Mouse (Mus musculus): ENCODE measurements around the gene Rnf213. TPM values are rescaled to one million over a fixed set of nuclear protein-coding genes. Genes with fewer than 3 reads are reported as not detected.
A peak's percentile ranks its signal among the peaks of the same experiment; 100 is the strongest.

Rnf213 gene
- polyA plus RNA-seq, 1 experiment from 2014 or later, result 1.5 TPM

DNA sequence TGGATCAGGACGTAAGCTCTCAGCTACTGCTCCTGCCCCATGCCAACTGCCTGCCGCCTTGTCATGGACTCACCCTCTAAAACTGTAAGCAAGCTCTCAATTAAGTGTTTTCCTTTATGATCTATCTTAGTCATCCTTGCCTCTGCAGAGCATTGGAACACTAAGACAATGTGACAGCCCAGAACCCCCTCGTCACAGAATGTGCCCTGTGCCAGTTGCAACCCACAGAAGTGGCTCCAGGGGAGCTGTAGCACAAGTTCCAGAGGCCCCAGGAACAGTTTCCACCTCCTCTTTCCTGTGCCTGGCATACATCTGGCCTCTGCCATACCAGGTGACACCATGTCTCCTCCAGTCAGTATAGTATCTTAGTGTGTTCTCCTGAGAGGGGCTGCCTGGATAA is 130.5 kb downstream of the Rnf213 start:
- 90% methylated on average over 3 of the region's 3 CpGs for WGBS
- Histone ChIP-seq H3K4me3 (no peak overlapping the region), H3K9me3 (replicated peaks) (no peaks in the 10 kb centered on the region), H3K36me3 (no peaks in the 10 kb centered on the region), H3K4me2 (replicated peaks) (no peak overlapping the region), H3K4me1 (peaks cover 4% of the 10 kb centered on the region), H3K27ac (no peak overlapping the region), H3K27me3 (no peaks in the 10 kb centered on the region), H3K9ac (no peak overlapping the region)
- no peak for ATAC-seq (ENCODE audit: low FRiP score)

DNA sequence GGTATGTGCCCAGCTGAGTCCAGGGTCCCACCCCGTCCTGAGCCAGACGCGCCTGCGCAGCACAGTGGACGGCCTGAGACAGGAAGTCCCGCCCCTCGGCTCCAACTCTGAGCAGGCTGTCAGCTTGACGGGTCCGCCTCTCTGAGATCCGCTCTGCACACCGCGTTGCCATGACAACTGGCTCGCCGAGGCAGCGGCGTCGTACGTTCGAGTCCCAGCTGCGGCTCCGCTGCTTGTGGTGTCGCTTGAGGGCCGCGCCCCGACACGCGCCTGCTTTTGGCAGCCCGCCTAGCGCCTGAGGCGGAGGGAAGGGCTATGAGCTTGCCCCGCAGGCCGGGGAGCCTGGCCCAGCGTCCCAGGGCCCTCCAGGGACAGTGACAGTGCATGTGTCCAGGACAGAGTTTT is 131.6 kb downstream of the Rnf213 start:
- peak overlapping the region; percentile 59 for H3K4me2 ChIP-seq (replicated peaks)
- H3K9me3 ChIP-seq (replicated peaks), result no peaks in the 10 kb centered on the region
- 2% methylated on average over 32 of the region's 33 CpGs for WGBS
- H3K27ac ChIP-seq, result no peak overlapping the region
- no peaks in the 10 kb centered on the region for H3K27me3 ChIP-seq
- ATAC-seq (ENCODE audit: low FRiP score), result peak; percentile 92
- peaks cover 4% of the 10 kb centered on the region for H3K4me1 ChIP-seq
- peak overlapping the region; percentile 32 for H3K4me3 ChIP-seq
- H3K36me3 ChIP-seq, result no peaks in the 10 kb centered on the region
- H3K9ac ChIP-seq, result no peak overlapping the region

DNA sequence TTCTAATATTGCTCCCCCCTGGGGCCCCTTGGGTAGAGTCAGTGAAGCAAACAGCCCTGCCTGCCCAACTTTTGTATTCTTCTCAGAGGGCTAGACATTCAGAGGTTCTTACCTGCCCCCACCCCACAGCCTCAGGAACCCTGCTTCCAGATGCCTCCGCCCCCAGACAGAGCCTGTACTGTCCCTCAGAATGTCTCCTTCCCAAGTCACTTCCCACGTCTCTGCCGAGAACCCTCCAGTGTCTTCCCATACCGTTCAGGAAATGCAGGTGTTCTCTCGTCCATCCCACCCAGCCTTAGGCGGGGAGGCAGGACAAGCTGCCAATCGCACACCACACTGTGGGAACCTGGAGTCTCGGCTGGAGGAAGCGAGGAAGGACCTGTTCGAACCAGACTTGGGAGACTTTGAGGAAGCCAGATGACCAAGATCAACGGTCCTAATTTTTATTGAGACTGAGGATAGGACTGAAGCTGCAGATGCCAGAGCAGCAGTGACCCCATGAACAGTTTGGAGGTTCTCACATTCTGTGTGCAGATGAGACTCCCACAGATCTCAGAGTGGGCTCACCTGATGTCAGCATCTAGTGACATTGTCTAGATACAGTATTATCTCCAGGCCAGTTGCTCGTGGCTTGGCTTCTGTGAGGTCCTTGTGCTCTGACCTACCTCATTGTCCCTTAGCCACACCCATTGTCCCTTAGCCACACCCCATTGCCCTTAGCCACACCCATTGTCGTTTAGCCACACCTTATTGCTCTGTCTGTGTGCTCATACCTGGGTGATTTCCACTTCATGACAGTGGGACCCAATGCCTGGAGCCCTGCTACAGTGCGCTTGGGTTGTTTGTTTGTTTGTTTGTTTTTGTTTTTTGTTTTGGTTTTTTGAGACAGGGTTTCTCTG is 133.4 kb downstream of the Rnf213 start:
- H3K4me2 ChIP-seq (replicated peaks), result no peak overlapping the region
- 82% methylated on average over 14 of the region's 14 CpGs for WGBS
- peaks cover 4% of the 10 kb centered on the region for H3K4me1 ChIP-seq
- H3K27ac ChIP-seq, result no peak overlapping the region
- H3K36me3 ChIP-seq, result no peaks in the 10 kb centered on the region
- H3K9me3 ChIP-seq (replicated peaks), result no peaks in the 10 kb centered on the region
- no peak overlapping the region for H3K4me3 ChIP-seq
- ATAC-seq (ENCODE audit: low FRiP score), result no peak
- H3K9ac ChIP-seq, result no peak overlapping the region
- H3K27me3 ChIP-seq, result no peaks in the 10 kb centered on the region

- Histone ChIP-seq H3K27ac (no peak overlapping the region), H3K4me3 (no peak overlapping the region), H3K9me3 (replicated peaks) (no peaks in the 10 kb centered on the region), H3K9ac (no peak overlapping the region), H3K4me1 (peaks cover 6% of the 10 kb centered on the region), H3K36me3 (no peaks in the 10 kb centered on the region), H3K27me3 (0 out of 2 replicates have a peak, but pooled peaks cover 5% of the 10 kb centered on the region), H3K4me2 (replicated peaks) (no peak overlapping the region)
- WGBS, result 67% methylated on average over 11 of the region's 11 CpGs
- ATAC-seq (ENCODE audit: low FRiP score), result no peak
Observed at GRCm38 (mm10) chr11:119528930-119529329, 136.0 kb downstream of the Rnf213 start.

DNA sequence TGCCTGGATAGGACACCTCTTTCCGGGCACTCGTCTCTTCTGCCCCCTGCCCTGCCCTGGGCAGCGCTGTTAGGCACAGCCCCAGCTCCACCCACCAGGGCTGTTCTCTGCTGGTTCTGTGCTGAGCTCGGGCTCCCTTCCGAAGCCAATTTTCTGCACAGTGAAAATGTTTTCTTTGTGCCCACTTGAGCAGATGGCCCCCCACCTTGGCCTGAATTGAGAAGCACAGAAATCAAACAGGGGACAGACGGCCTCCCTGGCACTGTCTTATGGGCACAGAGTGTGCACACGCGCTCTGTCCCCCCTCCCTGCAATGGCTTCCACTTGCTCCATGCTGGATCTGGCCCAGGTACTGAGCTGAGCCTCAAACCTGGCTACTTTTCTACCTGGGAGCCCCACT is 139.6 kb downstream of the Rnf213 start:
- no peaks in the 10 kb centered on the region for H3K36me3 ChIP-seq
- H3K9me3 ChIP-seq (replicated peaks), result no peaks in the 10 kb centered on the region
- H3K27me3 ChIP-seq, result 0 out of 2 replicates have a peak, but pooled peaks cover 5% of the 10 kb centered on the region
- no peak overlapping the region for H3K27ac ChIP-seq
- no peak overlapping the region for H3K9ac ChIP-seq
- WGBS, result 66% methylated on average over 8 of the region's 8 CpGs
- ATAC-seq (ENCODE audit: low FRiP score), result no peak
- no peak overlapping the region for H3K4me2 ChIP-seq (replicated peaks)
- H3K4me3 ChIP-seq, result no peak overlapping the region
- 0 out of 2 replicates have a peak, but pooled peaks cover 2% of the 10 kb centered on the region for H3K4me1 ChIP-seq

GRCm38 (mm10) chr11:119533745-119534144 is 140.8 kb downstream of the Rnf213 start:
- Histone ChIP-seq H3K4me2 (replicated peaks) (no peak overlapping the region), H3K9ac (no peak overlapping the region), H3K27ac (no peak overlapping the region), H3K36me3 (no peaks in the 10 kb centered on the region), H3K4me1 (0 out of 2 replicates have a peak, but pooled peaks cover 2% of the 10 kb centered on the region), H3K27me3 (0 out of 2 replicates have a peak, but pooled peaks cover 5% of the 10 kb centered on the region), H3K9me3 (replicated peaks) (no peaks in the 10 kb centered on the region), H3K4me3 (no peak overlapping the region)
- WGBS, result 70% methylated on average over 7 of the region's 7 CpGs
- ATAC-seq (ENCODE audit: low FRiP score), result no peak

MicroRNA genes within 50 kb of the gene (microRNA counts, 519-probe panel; counts per million panel counts)
- microRNA mmu-miR-1932, result 470 counts per million, percentile 58 among the panel's probes with 10 or more counts

Small RNA genes within 50 kb of the gene (microRNA-seq; reads per million reads assigned to microRNA genes)
- gene Mir1932, result not detected

Other genes starting within 250 kb of the Rnf213 start
- gene Tbc1d16, start 164.6 kb upstream of the Rnf213 start, polyA plus RNA-seq (2016; fragmentation: Nextera tagmentation; extraction: Ambion mirVana), result 34.7 and 36.7 TPM in 2 replicates
- 19.1 and 20.5 TPM in 2 replicates for gene Ccdc40, start 164.5 kb upstream of the Rnf213 start, polyA plus RNA-seq (2016; fragmentation: Nextera tagmentation; extraction: Ambion mirVana)
- 49.3 and 52.4 TPM in 2 replicates for gene Gaa, start 125.2 kb upstream of the Rnf213 start, polyA plus RNA-seq (2016; fragmentation: Nextera tagmentation; extraction: Ambion mirVana)
- 291 and 294 TPM in 2 replicates for gene Eif4a3, start 93.0 kb upstream of the Rnf213 start, polyA plus RNA-seq (2016; fragmentation: Nextera tagmentation; extraction: Ambion mirVana)
- gene Card14, start 85.3 kb upstream of the Rnf213 start, polyA plus RNA-seq (2016; fragmentation: Nextera tagmentation; extraction: Ambion mirVana), result 0.07 and 0.27 TPM in 2 replicates
- gene Sgsh, start 37.6 kb upstream of the Rnf213 start, polyA plus RNA-seq (2016; fragmentation: Nextera tagmentation; extraction: Ambion mirVana), result 4.4 and 4.6 TPM in 2 replicates
- gene Slc26a11, start 37.5 kb upstream of the Rnf213 start, polyA plus RNA-seq (2016; fragmentation: Nextera tagmentation; extraction: Ambion mirVana), result 5.3 and 6.0 TPM in 2 replicates
- 22.2 and 24.9 TPM in 2 replicates for gene Endov, start 98.2 kb downstream of the Rnf213 start, polyA plus RNA-seq (2016; fragmentation: Nextera tagmentation; extraction: Ambion mirVana)
- 14.8 and 15.2 TPM in 2 replicates for gene Nptx1, start 154.7 kb downstream of the Rnf213 start, polyA plus RNA-seq (2016; fragmentation: Nextera tagmentation; extraction: Ambion mirVana)
- gene Rptor, start 209.8 kb downstream of the Rnf213 start, polyA plus RNA-seq (2016; fragmentation: Nextera tagmentation; extraction: Ambion mirVana), result 17.4 and 18.3 TPM in 2 replicates